Mouse (Mus musculus) thymus, adult 2 months (tissue): ENCODE measurements at regions not wholly inside any gene's neighbourhood (a gene's known extent, or its start where the extent isn't known, plus 50 kb on each side); places are given as distances from the start of the nearest gene placed in this dataset.

ENCODE experiments used
- DNase-seq: peaks from one replicate; pipeline ENCODE4 v3.0.0; 2021
- H3K27ac ChIP-seq: fragments of 200-500 bp; 2 replicates; pipeline ENCODE4 v1.5.1; 2012; ENCODE audit warnings: low read length, control low read depth; ENCODE audit not compliant: control insufficient read depth, insufficient read depth
- H3K27me3 ChIP-seq: fragments of 200-500 bp; 2 replicates; pipeline ENCODE4 v1.6.1; 2012; ENCODE audit warnings: mild to moderate bottlenecking, low read length, moderate library complexity, mixed read lengths; ENCODE audit not compliant: control insufficient read depth, insufficient read depth
- H3K36me3 ChIP-seq: fragments of 200-500 bp; 2 replicates; pipeline ENCODE4 v1.6.1; 2012; ENCODE audit warnings: mild to moderate bottlenecking, low read length, moderate library complexity; ENCODE audit not compliant: control insufficient read depth, insufficient read depth
- H3K4me1 ChIP-seq: fragments of 200-500 bp; replicated peaks from 2 replicates; pipeline ENCODE4 v1.6.1; 2012; ENCODE audit warnings: low read length; ENCODE audit not compliant: control insufficient read depth, insufficient read depth
- H3K4me3 ChIP-seq: fragments of 200-500 bp; 2 replicates; pipeline ENCODE4 v1.5.1; 2012; ENCODE audit warnings: mild to moderate bottlenecking, low read length, control low read depth, moderate library complexity; ENCODE audit not compliant: control insufficient read depth, insufficient read depth
- CTCF ChIP-seq: fragments of 200-500 bp; IDR thresholded peaks from 2 replicates; pipeline ENCODE4 v1.5.1; 2012; ENCODE audit warnings: mild to moderate bottlenecking, control low read depth, low read length, moderate library complexity, borderline replicate concordance; ENCODE audit not compliant: control insufficient read depth, poor library complexity, insufficient read depth; ENCODE audit errors: extremely low read depth
- POLR2A ChIP-seq: fragments of 200-500 bp; IDR thresholded peaks from 2 replicates; pipeline ENCODE4 v1.6.1; 2012; ENCODE audit warnings: mild to moderate bottlenecking, low read length, control low read depth, moderate library complexity; ENCODE audit not compliant: control insufficient read depth, poor library complexity, insufficient read depth; ENCODE audit errors: extremely low read depth
- WGBS: fragments of 180-500 bp; shearing (Covaris S2); methylation state at CpG from one replicate; pipeline ENCODE4 v1.1.7; 2018; 5-methylcytosine and 5-hydroxymethylcytosine counted together

GRCm38 (mm10) chr16:29807859-29808258 lies 228.7 kb downstream of the Opa1 start:
- WGBS = 81% methylated on average over 5 of the region's 5 CpGs
- DNase-seq = no peak
- no peak overlapping the region for H3K27ac ChIP-seq
- H3K4me1 ChIP-seq = peaks cover 1% of the 10 kb centered on the region; the same call in 1 of the 2 replicates
- TF ChIP-seq CTCF (no peak), POLR2A (no peak)
- no peaks in the 10 kb centered on the region for H3K27me3 ChIP-seq
- H3K36me3 ChIP-seq = no peaks in the 10 kb centered on the region
- H3K4me3 ChIP-seq = no peak overlapping the region

GRCm38 (mm10) chr16:29808851-29809250 lies 229.7 kb downstream of the Opa1 start:
- H3K4me3 ChIP-seq = no peak overlapping the region
- no peaks in the 10 kb centered on the region for H3K27me3 ChIP-seq
- H3K36me3 ChIP-seq = no peaks in the 10 kb centered on the region
- TF ChIP-seq CTCF (no peak), POLR2A (no peak)
- no peak for DNase-seq
- no peak overlapping the region for H3K27ac ChIP-seq
- WGBS = 89% methylated on average over 4 of the region's 4 CpGs
- peaks cover 10% of the 10 kb centered on the region for H3K4me1 ChIP-seq

- Histone ChIP-seq H3K27me3 (no peaks in the 10 kb centered on the region), H3K27ac (no peak overlapping the region), H3K36me3 (no peaks in the 10 kb centered on the region), H3K4me3 (peak overlapping the region; percentile 36), H3K4me1 (peaks cover 15% of the 10 kb centered on the region)
- 3% methylated on average over 31 of the region's 31 CpGs for WGBS
- DNase-seq = peak; percentile 38
- no peak for TF ChIP-seq CTCF
- TF ChIP-seq POLR2A = no peak
Observed at GRCm38 (mm10) chr16:29813411-29814038, 234.4 kb downstream of the Opa1 start.

GRCm38 (mm10) chr16:29814039-29814438 lies 234.9 kb downstream of the Opa1 start:
- H3K4me1 ChIP-seq = peaks cover 15% of the 10 kb centered on the region
- peak; percentile 88 for DNase-seq
- H3K27me3 ChIP-seq = no peaks in the 10 kb centered on the region
- peak overlapping the region; percentile 36 for H3K4me3 ChIP-seq
- no peaks in the 10 kb centered on the region for H3K36me3 ChIP-seq
- 2% methylated on average over 32 of the region's 32 CpGs for WGBS
- peak; percentile 72; the same call in 1 of the 2 replicates for TF ChIP-seq CTCF
- TF ChIP-seq POLR2A = no peak
- H3K27ac ChIP-seq = no peak overlapping the region

GRCm38 (mm10) chr16:29814655-29815054 lies 235.5 kb downstream of the Opa1 start:
- TF ChIP-seq POLR2A (no peak), CTCF (no peak)
- no peak overlapping the region for H3K27ac ChIP-seq
- peaks cover 15% of the 10 kb centered on the region for H3K4me1 ChIP-seq
- no peak overlapping the region for H3K4me3 ChIP-seq
- 92% methylated on average over 2 of the region's 2 CpGs for WGBS
- no peaks in the 10 kb centered on the region for H3K36me3 ChIP-seq
- no peaks in the 10 kb centered on the region for H3K27me3 ChIP-seq
- DNase-seq = no peak

- no peak for TF ChIP-seq POLR2A
- no peak for TF ChIP-seq CTCF
- H3K27ac ChIP-seq = no peak overlapping the region
Observed at GRCm38 (mm10) chr16:29815200-29815599, 236.1 kb downstream of the Opa1 start.

GRCm38 (mm10) chr16:29815632-29816337 lies 236.7 kb downstream of the Opa1 start:
- no peak for DNase-seq
- H3K4me1 ChIP-seq = peaks cover 15% of the 10 kb centered on the region
- 91% methylated on average over 10 of the region's 10 CpGs for WGBS
- no peaks in the 10 kb centered on the region for H3K27me3 ChIP-seq
- no peak overlapping the region for H3K27ac ChIP-seq
- no peaks in the 10 kb centered on the region for H3K36me3 ChIP-seq
- TF ChIP-seq POLR2A (no peak), CTCF (no peak)
- no peak overlapping the region for H3K4me3 ChIP-seq

More at GRCm38 (mm10) chr16:29815200-29815599, 236.1 kb downstream of the Opa1 start:
- Histone ChIP-seq H3K27me3 (no peaks in the 10 kb centered on the region), H3K4me1 (peaks cover 15% of the 10 kb centered on the region), H3K4me3 (no peak overlapping the region), H3K36me3 (no peaks in the 10 kb centered on the region)
- DNase-seq = no peak
- WGBS = 98% methylated on average over 2 of the region's 2 CpGs
